Mouse (Mus musculus) retina, postnatal 7 days (tissue): ENCODE results near the gene Zfp984.
A peak's percentile ranks its signal among the peaks of the same experiment; 100 is the strongest.
"Not testable (repeated sequence)": the region's sequence is repeated elsewhere in the genome, so short reads cannot be mapped to it uniquely, and the experiment has no call there.

Experiments used
- DNase-seq: peaks from one replicate; pipeline ENCODE4 v3.0.0-alpha.2; 2012; ENCODE audit warnings: low read depth, low spot score

The Zfp984 gene

DNA sequence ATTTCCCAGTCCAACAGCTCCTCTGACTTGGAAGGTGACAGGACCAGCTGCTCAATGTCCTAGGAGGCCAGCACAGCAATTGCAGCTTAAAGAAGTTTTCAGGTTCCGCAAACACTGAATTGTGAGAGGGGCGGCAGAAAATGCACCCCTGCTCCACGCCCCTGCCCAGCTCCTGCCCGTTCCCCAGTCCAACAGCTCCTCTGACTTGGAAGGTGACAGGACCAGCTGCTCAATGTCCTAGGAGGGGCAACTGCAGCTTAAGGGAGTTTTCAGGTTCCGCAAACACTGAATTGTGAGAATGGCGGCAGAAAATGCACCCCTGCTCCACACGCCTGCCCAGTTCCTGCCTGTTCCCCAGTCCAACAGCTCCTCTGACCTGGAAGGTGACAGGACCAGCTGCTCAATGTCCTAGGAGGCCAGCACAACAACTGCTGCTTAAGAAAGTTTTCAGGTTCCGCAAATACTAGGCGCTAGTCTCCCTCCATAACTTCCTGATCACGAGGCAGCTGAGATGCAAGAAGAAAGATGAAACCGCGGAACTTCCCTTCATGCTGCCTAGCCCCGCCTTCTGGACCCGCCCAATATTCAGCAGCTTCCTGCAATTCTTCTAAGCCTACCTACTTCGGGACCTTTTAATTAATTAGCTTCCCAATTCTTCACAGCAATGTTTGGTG is at the start of gene Zfp984:
Gene Zfp984, minus strand, starts transcription at position 497 of the 674 bp plus-strand sequence.
- not testable (repeated sequence) for DNase-seq

DNA sequence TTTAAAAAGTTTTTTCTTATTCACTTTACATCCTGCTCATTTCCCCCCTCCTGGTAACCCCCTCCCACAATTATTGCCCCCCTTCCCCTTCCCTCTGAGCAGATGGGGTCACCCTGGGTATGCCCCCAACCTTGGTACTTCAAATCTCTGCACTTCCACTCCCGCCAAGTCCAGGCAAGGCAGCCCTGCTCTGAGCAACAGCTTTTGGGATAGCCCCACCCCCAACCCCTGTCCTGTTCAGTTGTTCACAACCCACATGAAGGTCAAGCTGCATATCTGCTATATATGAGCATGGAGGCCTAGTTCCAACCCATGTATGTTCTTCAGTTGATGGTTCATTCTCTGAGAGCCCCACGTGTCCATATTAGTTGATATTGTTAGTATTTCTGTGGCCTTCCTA is 41.2 kb upstream of the Zfp984 start:
- DNase-seq = no peak

- no peak for DNase-seq
Observed at GRCm38 (mm10) chr4:147848584-147848991, 39.0 kb upstream of the Zfp984 start.

DNA sequence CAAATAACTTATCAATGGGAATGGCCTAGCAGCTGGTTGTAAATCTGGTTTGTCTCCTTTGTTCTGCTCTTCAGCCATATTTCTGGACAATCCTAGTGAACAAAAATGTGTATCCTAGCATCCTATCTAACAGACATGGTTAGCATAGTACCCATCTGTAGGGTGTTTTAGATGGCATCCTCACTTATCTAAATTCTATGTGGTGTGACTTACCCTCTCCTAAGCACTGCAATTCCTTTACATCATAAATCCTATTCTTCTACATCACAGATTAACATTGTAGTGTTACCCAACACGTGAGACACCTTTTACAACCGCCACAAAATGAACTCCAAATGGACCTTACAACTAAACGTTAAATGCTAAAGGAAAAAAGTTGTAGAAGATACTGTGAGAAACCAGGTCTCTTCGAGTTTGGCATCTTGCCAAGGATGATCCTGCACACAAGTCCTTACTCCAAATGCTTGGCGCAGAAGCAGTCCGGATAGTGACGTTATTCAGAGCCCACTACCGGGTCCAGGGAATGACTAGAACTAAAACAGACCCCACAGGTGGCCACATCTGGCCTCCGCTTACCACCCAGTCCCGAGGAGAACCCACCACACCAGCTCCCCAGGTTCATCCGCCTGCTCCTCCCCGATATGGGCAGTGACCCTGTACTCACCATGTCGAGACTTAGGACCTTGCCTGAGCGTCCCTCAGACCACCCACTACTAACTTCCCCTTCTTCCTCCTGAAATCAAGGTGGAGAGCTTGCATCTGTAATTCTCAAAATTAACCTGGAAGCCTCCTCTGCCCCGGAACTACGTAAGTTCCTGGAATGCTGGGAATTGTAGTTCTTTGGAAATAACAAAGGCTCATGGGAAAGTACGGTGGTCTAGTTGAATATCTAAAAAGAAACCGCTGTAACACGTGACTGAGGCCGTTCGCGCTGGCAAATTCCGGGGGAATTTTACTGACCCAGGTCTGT is 38.3 kb upstream of the Zfp984 start, which contains the start of gene Zfp933:
Gene Zfp933, minus strand, starts transcription at position 753 of the 970 bp plus-strand sequence.
- peak; percentile 82 for DNase-seq

GRCm38 (mm10) chr4:147842871-147843270 is 33.3 kb upstream of the Zfp984 start:
- DNase-seq = no peak

- not testable (repeated sequence) for DNase-seq
Observed at GRCm38 (mm10) chr4:147839282-147839681, 29.7 kb upstream of the Zfp984 start.

- no peak for DNase-seq
Observed at GRCm38 (mm10) chr4:147824389-147824788, 14.8 kb upstream of the Zfp984 start.

DNA sequence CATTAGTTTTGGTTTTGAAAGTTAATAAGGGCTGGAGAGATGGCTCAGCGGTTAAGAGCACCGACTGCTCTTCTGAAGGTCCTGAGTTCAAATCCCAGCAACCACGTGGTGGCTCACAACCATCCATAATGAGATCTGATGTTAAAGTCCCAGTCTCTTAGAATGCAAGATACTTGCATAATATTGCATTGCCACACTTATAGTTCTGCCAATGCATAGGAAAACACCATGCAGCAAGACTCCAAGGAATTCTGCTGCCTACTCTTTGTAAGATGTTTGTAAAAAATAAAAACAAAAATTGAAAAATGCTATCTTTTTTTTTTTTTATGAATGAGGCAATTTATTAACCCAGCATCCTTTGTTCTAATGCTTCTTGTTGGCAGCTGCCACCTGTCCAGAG is 11.8 kb upstream of the Zfp984 start:
- not testable (repeated sequence) for DNase-seq

GRCm38 (mm10) chr4:147819659-147820058 is 10.1 kb upstream of the Zfp984 start:
- DNase-seq = not testable (repeated sequence)

DNA sequence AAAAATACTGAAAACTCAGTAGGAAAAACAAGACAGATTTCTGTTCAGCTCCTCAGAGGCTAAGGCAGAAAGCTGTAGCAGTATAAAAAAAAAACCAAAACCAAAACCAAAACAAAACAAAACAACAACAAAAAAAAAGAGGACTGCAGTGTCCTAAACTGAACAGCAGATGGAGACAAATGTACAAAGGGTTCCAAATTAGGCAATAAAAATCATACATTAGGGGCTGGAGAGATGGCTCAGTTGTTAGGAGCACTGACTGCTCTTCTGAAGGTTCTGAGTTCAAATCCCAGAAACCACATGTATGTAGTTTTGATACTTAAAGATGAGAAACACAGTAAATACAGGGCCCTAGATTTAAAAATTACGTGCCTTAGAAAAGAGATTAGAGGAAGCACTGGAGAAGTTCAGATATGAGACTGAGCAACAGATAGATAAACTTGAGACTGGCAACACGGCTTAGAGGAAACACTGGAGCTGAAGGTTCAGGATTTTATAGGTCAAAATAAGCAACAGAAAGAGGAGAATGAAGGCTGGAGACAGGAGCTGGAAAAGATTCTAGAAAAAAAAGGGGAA is 5.1 kb upstream of the Zfp984 start:
- no peak for DNase-seq

DNA sequence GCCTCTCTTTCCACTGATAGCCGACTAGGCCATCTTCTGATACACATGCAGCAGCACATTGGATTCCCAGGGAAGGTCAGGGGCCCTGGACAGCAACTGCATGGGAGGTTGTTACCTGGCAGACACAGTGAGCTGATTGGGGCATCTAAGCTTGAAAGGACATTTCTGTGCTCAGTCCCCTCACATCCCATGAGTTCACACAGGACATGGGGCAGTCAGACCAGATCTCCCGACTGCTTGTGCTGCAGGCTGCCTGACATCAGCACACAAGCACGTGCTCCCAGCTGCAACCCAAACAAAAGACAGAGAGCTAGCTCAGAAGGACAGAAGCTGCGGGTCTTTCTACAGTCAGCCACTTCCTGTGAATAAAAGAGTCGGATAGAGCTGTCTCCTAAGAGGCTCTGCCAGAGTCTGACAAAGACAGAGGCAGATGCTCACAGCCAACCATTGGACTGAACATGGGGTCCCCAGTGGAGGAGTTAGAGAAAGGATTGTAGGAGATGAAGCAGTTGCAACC is 3.7 kb upstream of the Zfp984 start:
- DNase-seq = no peak

GRCm38 (mm10) chr4:147809966-147810304 is 347 bp upstream of the Zfp984 start:
- DNase-seq = not testable (repeated sequence)

DNA sequence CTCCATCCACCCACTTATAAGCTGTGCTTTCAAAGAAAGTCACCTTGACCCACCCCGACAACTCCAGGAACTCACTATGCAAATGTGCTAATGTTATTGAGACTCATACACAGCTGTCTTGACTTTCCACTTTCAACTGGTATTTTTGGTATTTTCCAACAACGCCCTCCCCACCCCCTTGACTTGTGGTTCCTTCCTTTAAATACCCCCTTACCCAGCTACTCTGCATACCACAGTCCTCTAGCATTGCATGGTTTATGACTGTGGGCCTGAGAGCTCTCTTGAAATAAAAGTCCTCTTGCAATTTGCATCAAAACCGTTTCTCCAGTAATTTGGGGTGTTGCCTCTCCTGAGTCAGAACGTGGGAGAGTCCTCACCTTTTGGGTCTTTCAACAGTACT is 1.1 kb downstream of the Zfp984 start:
- DNase-seq = not testable (repeated sequence)

DNA sequence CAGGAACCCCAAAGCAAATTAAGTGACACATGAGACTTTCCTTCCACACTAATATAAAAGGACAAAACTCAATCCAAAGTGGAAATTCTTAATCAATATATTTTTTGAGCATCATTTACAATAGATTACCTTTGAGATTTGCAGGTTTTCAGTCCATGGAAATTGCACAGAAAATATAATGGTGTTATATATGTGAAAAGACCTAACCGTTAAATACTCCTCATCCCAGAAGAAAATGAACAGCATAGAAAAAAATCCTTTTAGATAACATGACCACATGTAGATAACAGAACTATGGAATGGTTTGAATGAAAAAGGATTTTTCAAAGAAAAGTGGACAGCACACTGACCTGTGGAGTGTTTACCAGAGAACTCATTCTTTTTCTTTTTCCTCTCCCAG is 14.3 kb downstream of the Zfp984 start:
- not testable (repeated sequence) for DNase-seq

DNA sequence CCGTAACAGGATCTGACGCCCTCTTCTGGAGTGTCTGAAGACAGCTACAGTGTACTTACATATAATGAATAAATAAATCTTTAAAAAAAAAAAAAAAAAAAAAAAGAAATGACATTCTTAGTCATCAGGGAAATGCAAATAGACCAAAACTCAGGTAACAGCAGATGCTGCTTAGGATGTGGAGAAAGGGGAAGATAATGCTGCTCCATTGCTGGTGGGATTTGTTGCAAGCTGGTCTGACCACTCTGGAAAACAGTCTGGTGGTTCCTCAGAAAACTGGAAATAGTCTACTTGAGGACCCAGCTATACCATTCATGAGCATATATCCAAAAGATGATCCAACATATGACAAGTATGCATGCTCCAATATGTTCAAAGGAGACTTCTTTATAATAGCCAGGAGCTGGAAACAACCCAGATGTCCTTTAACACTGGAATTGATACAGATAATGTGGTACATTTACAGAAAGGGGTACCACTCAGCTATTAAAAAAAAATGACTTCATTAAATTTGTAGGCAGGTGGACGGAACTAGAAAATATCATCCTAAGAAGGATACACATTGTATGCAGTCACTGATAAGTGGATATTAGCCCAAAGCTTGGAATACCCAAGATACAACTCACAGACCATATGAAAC is 15.4 kb downstream of the Zfp984 start:
- DNase-seq = not testable (repeated sequence)

GRCm38 (mm10) chr4:147793390-147793916 is 16.1 kb downstream of the Zfp984 start:
- DNase-seq = not testable (repeated sequence)

GRCm38 (mm10) chr4:147791729-147792128 is 17.9 kb downstream of the Zfp984 start:
- DNase-seq = not testable (repeated sequence)

- DNase-seq = not testable (repeated sequence)
Observed at GRCm38 (mm10) chr4:147746255-147746654, 63.3 kb downstream of the Zfp984 start.

DNA sequence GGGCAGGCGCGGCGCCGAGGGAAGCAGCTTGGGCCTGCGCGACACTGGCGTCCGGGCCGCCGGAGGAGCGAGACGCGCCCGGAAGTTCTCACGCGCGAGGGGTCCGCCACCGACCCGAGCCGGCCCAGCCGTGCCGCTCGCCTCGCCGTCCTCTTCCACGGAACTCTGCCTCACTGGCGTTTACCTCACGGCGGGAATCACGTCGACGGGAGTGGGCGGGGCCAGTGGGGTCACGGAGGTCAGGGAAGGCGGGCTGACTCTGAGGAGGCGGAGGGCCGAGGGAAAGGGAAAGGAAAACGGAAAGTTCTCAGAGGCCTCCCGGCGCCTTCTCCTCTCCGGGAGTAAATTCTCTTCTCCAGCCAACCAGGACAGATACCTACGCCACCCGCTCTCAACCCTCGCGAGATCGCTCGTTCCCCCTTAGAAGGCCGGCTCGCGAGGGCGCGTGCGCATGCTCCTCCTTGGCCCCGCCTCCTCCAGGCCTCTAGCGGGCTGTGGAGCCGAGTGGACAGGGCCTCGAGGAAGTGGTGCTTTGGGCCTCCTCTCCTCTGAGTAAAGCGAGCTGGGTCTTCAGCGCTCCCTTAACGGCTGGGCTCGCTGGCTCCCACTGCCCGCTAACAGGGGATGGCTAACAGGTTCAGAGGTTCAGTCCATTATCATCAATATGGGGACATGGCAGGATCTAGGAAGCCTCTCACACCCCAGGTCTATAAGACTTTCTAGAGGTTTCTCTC is 70.8 kb downstream of the Zfp984 start:
- DNase-seq = peak; percentile 8
